8 mouse cellular contexts compared by ENCODE assay signal in genomic region chr8:122230712-122231337, GRCm38 (mm10). TPM values are rescaled to one million over a fixed set of nuclear protein-coding genes. Genes with fewer than 3 reads are reported as not detected.
A peak's percentile ranks its signal among the peaks of the same experiment; 100 is the strongest.
DNase-seq lines count a peak whose midpoint lies in the region; ATAC-seq lines count a peak whose summit lies in the region.

No protein-coding gene starts in this region.

- peak; percentile 34; the same call in 1 of the 2 replicates for ATAC-seq in hindbrain, embryonic 14.5 days (ENCODE audit: low FRiP score)

- 4% methylated on average over 31 of the region's 32 CpGs for WGBS in hindbrain, embryonic 14.5 days

- H3K4me3 ChIP-seq in hindbrain, embryonic 14.5 days (replicated peaks; ENCODE audit: low read length) = peak overlapping the region; percentile 39

- H3K9ac ChIP-seq in hindbrain, embryonic 14.5 days = peak overlapping the region; percentile 60

- peak; percentile 70 for DNase-seq in R1 (ENCODE audit: low read depth, low spot score)
- DNase-seq in cerebellum, postnatal 10 days = peak; percentile 89 to 90
- peak; percentile 64 to 77 for DNase-seq in frontal cortex, postnatal 25 days (ENCODE audit: low spot score in 2 of 2)
- DNase-seq in hindbrain, embryonic 14.5 days (ENCODE audit: low spot score) = peak; percentile 72
- peak; percentile 80 to 82 for DNase-seq in layer of hippocampus, postnatal 36 days
- DNase-seq in lung, postnatal 4 days = peak; percentile 72 to 79
- DNase-seq in right cerebral cortex, adult 18-20 months = peak; percentile 74
- DNase-seq in urinary bladder, postnatal 4 days (ENCODE audit: low spot score in 2 of 2) = peak; percentile 59 to 78

- H3K4me1 ChIP-seq in hindbrain, embryonic 14.5 days (replicated peaks; ENCODE audit: control insufficient read depth, insufficient read depth, low read length) = 0 out of 2 replicates have a peak, but pooled peaks cover 8% of the 10 kb centered on the region

- H3K27me3 ChIP-seq in hindbrain, embryonic 14.5 days (ENCODE audit: control insufficient read depth, insufficient read depth, low read length) = peaks cover 37% of the 10 kb centered on the region

- H3K9me3 ChIP-seq in hindbrain, embryonic 14.5 days (ENCODE audit: control insufficient read depth, low read length) = no peaks in the 10 kb centered on the region

- H3K36me3 ChIP-seq in hindbrain, embryonic 14.5 days (replicated peaks; ENCODE audit: control insufficient read depth, insufficient read depth) = no peaks in the 10 kb centered on the region

- H3K27ac ChIP-seq in hindbrain, embryonic 14.5 days = no peak overlapping the region

- H3K4me2 ChIP-seq in hindbrain, embryonic 14.5 days (replicated peaks) = peak overlapping the region; percentile 78

RNA-seq across cellular contexts. Expression of gene Zfpm1, which starts 51.1 kb away (rescaled TPM):
- 1.8 and 2.0 TPM in 2 replicates for polyA plus RNA-seq in hindbrain, embryonic 14.5 days (2014; fragmentation: Nextera tagmentation; extraction: Ambion mirVana)
- total RNA-seq in layer of hippocampus, postnatal 36 days (2021) = 10 to 100 TPM; 34.7 to 36.9 TPM
